Mouse (Mus musculus): ENCODE data around the gene Spon1.

Spon1 gene

GRCm38 (mm10) chr7:114058166-114058565 lies 292.4 kb downstream of the Spon1 start:
- in situ Hi-C loops (cut with MboI, MseI), result no loop called here

- in situ Hi-C loops (cut with MboI, MseI), result no loop called here
Measured at GRCm38 (mm10) chr7:114058927-114059441, 293.2 kb downstream of the Spon1 start.

- in situ Hi-C loops (cut with MboI, MseI), result no loop called here
Measured at GRCm38 (mm10) chr7:114060445-114060844, 294.6 kb downstream of the Spon1 start.

- in situ Hi-C loops (cut with MboI, MseI), result no loop called here
Measured at GRCm38 (mm10) chr7:114062451-114062850, 296.7 kb downstream of the Spon1 start.

- in situ Hi-C loops (cut with MboI, MseI), result no loop called here
Measured at GRCm38 (mm10) chr7:114063534-114063933, 297.7 kb downstream of the Spon1 start.

- in situ Hi-C loops (cut with MboI, MseI), result no loop called here
Measured at GRCm38 (mm10) chr7:114063966-114064365, 298.2 kb downstream of the Spon1 start.

GRCm38 (mm10) chr7:114065407-114066185 lies 299.8 kb downstream of the Spon1 start:
- in situ Hi-C loops (cut with MboI, MseI), result loop anchor here (5.0 kb wide), 1 partner anchor 132 kb away; no protein-coding TSS in a partner anchor

- in situ Hi-C loops (cut with MboI, MseI), result loop anchor here (5.0 kb wide), 1 partner anchor 131 kb away; no protein-coding TSS in a partner anchor
Measured at GRCm38 (mm10) chr7:114066529-114067178, 300.9 kb downstream of the Spon1 start.

GRCm38 (mm10) chr7:114068956-114069533 lies 303.2 kb downstream of the Spon1 start:
- in situ Hi-C loops (cut with MboI, MseI), result loop anchor here (5.0 kb wide), 1 partner anchor 128 kb away; no protein-coding TSS in a partner anchor

GRCm38 (mm10) chr7:114069726-114070457 lies 304.1 kb downstream of the Spon1 start:
- in situ Hi-C loops (cut with MboI, MseI), result loop anchor here (5.0 kb wide), 1 partner anchor 127 kb away; no protein-coding TSS in a partner anchor

GRCm38 (mm10) chr7:114070458-114070840 lies 304.7 kb downstream of the Spon1 start:
- in situ Hi-C loops (cut with MboI, MseI), result no loop called here

- in situ Hi-C loops (cut with MboI, MseI), result no loop called here
Measured at GRCm38 (mm10) chr7:114071395-114071794, 305.6 kb downstream of the Spon1 start.

- in situ Hi-C loops (cut with MboI, MseI), result no loop called here
Measured at GRCm38 (mm10) chr7:114071851-114072616, 306.2 kb downstream of the Spon1 start.

GRCm38 (mm10) chr7:114074133-114074532 lies 308.3 kb downstream of the Spon1 start:
- in situ Hi-C loops (cut with MboI, MseI), result no loop called here

- in situ Hi-C loops (cut with MboI, MseI), result no loop called here
Measured at GRCm38 (mm10) chr7:114074595-114074994, 308.8 kb downstream of the Spon1 start.

GRCm38 (mm10) chr7:114079343-114079742 lies 313.5 kb downstream of the Spon1 start:
- in situ Hi-C loops (cut with MboI, MseI), result loop anchor here (5.0 to 25.0 kb wide), 3 partner anchors 38 to 1408 kb away; partner anchors contain the start of gene Rras2

- in situ Hi-C loops (cut with MboI, MseI), result loop anchor here (25.0 kb wide), 2 partner anchors 382 to 1407 kb away; no protein-coding TSS in a partner anchor
Measured at GRCm38 (mm10) chr7:114080250-114080649, 314.5 kb downstream of the Spon1 start.

GRCm38 (mm10) chr7:114081633-114082420 lies 316.0 kb downstream of the Spon1 start:
- in situ Hi-C loops (cut with MboI, MseI), result loop anchor here (25.0 kb wide), 2 partner anchors 380 to 1405 kb away; no protein-coding TSS in a partner anchor

GRCm38 (mm10) chr7:114083088-114083487 lies 317.3 kb downstream of the Spon1 start:
- in situ Hi-C loops (cut with MboI, MseI), result loop anchor here (25.0 kb wide), 2 partner anchors 379 to 1404 kb away; no protein-coding TSS in a partner anchor

Measured in T-helper 2 cell (primary cell).